Mouse (Mus musculus): ENCODE results near the gene Crls1.

Crls1 gene

DNA sequence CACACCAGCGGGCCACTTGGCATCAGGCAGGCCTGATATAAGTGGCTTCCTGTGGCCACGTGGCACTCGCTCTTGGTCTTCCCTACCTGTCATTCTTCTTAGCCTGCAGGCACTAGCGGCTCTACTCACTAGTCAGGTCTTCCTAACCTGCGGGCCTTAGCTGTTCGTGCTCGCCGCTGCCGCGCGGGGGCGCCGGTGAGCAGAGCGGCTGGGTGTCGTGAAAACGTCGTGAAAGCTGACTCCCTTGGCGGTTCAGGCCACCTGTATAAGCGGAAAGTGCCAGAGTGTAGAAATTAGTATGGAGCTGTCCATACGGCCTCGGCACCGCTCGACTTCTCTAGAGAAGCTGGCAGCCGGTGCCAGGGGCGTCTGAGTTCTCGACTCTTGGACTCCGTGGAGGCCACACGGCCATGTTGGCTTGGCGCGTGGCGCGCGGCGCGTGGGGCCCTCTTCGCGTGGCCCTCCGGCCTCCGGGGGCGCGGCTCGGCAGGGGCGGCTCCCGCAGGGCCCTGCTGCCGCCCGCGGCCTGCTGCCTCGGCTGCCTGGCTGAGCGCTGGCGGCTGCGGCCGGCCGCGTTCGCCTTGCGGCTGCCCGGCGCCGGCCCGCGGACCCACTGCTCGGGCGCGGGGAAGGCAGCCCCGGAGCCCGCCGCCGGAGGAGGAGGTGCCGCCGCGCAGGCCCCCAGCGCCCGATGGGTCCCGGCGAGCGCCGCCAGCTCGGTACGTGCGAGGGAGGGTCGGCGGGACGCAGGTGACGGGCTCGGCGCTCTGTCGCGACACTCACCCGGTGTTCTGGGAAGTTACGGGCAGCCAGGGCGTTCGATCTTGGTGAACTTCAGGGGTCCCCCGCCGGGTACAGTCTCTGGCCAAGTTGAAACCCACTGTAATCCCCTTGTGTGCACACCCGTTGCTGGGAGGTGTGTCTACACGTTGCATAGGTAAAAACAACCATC, at the start of gene Crls1:
Crls1 (plus strand) TSS at position 260 of the 952 bp plus-strand sequence.
- WGBS = under 1% methylated on average over 94 of the region's 96 CpGs

DNA sequence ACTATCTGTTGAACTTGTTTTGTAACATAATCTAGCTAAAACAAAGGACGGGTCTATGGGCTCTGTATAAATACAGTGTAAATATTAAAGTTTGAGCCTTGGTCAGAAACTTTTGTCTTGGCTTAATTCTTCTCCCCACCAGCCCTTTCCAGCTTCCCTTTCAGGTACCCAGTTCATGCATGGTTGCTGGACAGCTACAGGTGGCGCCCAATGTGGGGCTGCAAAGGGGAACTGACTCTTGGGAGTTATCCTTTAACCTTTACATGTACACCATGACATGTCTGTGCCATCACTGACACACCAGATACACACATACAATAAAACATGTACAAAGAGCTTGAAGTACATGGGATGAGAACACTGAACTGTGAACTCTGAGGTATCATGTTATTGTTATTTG, 43.5 kb upstream of the Crls1 start:
- 90% methylated on average over 2 of the region's 2 CpGs for WGBS

DNA sequence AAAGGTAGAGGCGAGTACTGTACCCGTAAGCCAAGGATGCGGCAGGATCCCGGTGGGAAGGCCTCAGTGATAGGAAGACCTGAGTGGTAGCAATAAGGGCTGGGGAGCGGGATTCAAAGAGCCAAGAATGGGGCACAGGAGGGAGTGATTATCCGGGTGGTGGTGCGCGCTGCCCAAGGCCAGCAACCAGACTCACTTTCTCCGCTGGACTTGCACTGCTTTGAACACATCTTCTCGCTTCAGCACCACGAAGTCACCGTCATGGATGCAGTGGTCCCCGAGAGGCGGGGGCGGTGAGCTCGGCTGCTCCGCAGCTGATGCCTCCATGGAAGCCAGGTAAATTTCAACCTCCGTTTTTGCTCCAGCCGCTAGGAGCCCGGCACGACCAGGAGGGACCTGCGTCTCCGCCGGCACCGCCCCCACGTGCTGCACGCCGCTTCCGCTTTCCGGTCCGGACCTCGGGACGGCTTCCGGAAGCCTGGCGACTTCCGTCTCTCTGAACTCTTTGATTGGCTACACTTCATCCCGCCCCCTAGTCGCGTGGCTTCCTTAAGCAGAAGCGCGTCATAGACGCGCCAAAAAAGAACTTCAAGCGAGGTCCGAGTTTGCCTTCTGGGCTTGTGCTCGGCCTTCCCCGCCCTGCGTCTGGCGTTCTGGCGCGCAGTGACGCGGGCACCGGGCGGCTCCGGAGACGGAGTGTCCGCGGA, 30.7 kb upstream of the Crls1 start, which contains the start of the genes Trmt6 and Mcm8:
Trmt6 (minus strand) TSS at position 448 of the 707 bp plus-strand sequence.
Mcm8 (plus strand) TSS at position 534 of the 707 bp plus-strand sequence.
- under 1% methylated on average over 59 of the region's 59 CpGs for WGBS

DNA sequence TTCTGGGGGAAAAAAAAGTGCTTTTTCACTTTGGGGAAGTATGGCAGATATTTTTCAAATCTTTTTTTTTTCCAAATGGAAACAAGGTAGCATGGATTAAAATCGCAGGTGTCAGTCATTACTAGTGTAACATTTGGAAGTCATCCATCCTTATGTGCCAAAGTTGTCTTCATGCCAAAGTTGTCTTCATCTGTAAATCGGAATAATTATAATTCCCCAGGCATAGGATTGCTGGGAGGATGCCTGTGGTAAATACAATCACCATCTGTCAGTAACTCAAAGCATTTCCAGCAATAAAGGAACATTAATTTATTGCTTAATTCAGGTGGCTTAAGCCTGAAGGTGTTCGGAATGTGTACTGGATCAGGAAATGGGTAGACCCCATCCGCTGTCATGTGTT, 5.4 kb upstream of the Crls1 start:
- WGBS = 83% methylated on average over 4 of the region's 4 CpGs

DNA sequence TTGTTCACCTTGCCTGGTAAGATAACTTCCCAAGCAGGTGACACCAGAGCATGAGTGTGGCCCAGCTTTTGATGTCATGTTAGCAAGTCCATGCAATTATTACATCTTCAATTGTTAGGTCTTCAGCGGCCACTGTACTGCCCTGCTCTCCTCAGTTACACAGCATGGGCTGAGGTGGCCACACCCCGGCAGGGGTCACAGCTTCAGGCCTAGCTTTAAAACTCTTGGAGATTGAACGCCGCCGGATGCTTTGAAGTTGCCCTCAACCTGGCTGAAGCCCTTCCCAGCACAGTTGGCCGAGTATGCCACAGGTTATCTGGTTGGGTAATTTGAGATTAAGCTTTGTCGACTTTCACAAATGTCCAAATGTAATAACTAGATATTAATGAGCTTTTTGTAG, 1.1 kb downstream of the Crls1 start:
- WGBS = 37% methylated on average over 7 of the region's 7 CpGs

DNA sequence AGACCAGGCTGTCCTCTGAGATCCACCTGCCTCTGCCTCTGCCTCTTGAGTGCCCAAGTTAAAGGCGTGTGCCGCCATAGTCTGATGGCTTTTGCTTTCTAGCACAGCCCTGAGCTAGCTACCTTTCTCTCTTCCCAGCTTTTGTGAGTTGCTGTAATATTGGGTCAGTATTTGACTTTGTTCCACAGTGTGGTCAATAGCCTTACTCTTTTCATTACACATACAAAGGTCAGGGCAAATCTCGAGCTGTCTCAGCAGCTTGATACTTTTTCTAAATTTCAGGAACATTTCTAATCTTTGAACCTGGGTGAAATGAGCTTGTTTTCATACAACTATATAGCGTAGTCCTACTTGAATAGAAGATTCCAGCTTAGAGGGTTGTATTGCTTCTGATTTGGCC, 1.9 kb downstream of the Crls1 start:
- 90% methylated on average over 4 of the region's 4 CpGs for WGBS

DNA sequence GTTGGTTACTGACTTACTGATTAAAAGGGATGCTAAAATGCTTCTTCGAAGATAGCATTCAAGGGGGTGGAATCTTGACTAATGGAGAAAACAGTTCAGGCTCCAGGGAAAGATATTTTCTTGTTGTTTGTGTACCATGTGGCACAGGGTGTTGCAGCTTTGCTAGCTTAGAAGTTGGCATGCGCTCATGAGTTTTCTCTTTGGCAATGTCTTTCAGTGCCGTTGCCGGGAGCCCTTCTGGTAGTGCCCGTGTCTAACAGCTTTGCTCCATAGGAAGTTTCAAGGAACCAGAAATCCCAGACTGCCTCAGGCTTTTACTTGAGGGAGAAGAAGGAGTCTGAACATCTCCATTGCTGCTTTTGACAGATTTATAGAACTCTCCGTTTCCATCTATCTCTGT, 2.7 kb downstream of the Crls1 start:
- 37% methylated on average over 6 of the region's 6 CpGs for WGBS

DNA sequence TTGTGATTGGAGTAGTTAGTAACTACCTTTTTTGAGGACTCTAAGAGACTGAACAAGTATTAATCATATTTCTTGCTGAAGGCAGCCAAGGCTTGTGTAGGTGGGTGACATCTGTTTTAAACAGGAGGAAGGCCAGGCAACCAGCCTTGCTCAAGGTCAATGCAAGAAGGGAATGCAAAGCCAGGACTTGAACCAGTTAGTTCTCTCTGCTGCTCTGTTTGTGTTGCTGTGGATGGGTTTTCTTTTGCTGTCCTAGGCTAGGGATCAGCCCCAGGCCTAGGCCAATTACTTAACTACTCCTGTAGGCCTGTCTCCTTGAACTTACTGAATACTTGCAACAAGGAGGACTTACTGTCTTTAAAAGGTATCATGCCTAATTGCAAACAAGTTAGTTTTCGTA, 6.6 kb downstream of the Crls1 start:
- 94% methylated on average over 1 of the region's 1 CpGs for WGBS

DNA sequence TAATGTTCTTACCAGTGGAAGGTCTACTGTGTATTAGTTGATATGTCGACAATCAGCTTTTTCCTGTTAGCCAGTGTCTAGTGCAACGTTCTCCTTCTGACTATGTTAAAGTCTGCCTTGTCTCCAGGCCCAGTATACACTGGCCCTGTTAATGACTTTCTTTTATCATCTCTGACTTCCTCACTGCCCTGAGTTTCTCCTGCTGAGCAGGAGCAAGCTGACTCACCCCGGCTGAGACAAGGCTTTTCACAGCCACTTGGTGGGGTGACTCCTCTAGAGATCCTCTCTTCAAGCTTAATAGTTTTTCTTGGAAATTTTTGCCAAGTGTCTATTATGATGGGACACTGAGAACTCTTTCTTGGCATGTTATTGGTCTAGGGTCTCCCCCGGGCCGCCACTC, 9.9 kb downstream of the Crls1 start:
- WGBS = 66% methylated on average over 5 of the region's 5 CpGs

DNA sequence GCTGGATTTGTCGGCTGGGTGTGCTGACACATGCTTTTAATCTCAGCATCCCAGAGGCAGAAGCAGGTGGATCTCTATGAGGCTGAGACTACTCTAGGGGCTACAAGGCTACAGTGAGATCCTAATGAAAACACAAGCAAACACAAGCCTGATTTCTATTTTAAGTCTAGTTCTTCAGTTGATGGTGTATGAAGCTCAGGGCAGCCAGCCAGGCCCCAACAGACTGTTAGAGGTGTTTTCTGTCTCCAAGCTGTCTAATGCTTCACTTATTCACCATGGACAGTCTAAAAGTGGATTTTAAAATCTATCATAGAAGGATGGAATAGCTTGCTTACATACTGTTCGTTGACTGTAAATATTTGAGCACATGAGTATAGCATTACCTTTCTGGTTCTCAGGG, 15.0 kb downstream of the Crls1 start:
- 61% methylated on average over 2 of the region's 2 CpGs for WGBS

DNA sequence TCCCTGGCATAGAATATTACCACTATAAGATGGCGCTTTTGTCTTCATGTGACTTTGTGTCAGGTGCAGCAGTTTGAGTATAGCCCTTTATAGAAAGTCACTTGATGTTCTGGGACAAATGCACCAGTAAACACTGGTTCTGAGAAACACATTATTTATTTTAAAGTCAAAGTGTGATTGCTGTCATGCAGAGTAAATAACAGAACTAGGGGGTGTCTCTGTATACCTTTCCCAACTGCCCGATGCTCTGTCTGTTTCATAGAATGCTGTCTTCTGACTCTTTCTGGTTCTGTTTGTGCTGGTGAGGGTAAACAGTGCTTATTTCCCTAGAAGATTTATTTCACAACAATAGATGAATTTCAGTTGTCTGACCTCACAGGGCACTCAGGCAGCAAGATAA, 16.9 kb downstream of the Crls1 start:
- 98% methylated on average over 2 of the region's 2 CpGs for WGBS

DNA sequence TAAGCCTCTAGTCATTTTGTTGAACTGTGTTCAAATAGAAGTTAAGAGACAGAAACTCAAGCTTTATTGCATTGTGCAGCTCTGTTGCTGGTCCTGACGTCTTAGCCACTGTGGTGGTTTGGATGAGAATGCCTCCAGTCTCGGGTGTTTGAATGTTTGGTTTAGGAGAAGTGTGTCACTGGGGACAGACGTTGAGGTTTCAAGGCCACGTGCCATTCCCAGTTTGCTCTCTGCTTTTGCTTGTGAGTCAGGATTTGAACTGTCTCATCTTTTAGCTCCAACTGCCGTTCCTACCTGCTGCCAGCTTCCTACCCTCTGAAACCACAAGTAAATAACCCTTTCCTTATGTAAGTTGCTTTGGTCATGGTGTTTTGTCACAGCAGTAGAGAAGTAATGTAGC, 21.1 kb downstream of the Crls1 start:
- 74% methylated on average over 5 of the region's 5 CpGs for WGBS

DNA sequence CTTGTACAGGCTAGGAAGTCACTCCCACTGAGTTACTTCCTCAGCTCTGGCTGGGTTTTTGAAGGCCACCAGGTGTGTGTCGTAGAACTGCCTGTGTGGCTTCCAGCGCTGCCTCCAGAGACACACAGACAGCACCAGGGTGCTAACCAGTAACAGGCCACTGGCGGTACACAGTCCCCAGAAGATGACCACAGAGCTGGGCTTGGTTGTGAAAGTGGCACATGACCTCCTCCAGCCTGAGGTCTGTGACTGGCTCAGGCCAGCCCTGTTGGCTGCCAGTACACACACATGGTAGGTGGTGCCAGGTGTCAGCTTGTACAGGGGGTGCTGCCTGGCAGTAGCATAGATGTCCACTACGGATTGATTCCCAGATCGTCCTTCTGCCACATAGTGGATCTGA, 23.2 kb downstream of the Crls1 start:
- 88% methylated on average over 5 of the region's 5 CpGs for WGBS

DNA sequence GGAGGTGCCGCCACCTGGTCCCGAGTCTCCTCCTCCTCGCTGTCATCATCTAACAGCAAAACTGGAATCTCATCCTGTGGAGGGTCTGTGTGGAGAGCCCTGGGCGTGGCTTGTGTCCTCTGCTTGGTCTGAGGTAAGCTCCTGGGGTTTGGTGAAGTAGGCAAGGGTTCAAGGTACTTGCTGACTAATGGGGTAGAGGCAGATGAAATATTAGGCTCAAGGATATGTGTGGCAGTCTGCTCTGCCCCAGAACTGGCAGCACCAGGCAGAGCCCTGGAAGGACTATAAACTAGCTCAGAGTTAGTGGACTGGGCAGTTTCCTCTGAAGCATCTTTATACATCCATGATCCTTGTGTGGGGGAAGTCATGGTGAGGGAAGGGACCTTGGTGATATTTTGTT, 23.8 kb downstream of the Crls1 start:
- 88% methylated on average over 4 of the region's 4 CpGs for WGBS

DNA sequence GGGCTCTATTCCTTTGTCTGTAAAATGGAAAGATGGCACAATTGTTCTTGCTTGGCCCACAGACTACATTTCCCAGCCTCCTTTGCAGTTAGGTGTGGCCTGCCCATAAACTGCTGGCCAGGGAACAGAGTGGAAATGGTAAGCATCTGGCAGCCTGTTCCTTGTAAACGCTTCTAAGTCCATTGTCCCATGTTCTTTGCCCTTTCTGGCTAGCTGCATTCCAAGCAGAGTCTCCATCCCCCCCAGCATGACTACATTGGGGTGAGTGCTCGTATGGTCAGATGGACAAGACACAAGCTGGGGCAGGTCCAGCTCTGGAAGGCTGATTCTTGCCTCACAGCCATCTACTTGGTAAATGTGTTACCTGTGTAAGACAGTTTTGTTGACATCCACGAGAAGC, 25.2 kb downstream of the Crls1 start:
- 78% methylated on average over 3 of the region's 3 CpGs for WGBS

DNA sequence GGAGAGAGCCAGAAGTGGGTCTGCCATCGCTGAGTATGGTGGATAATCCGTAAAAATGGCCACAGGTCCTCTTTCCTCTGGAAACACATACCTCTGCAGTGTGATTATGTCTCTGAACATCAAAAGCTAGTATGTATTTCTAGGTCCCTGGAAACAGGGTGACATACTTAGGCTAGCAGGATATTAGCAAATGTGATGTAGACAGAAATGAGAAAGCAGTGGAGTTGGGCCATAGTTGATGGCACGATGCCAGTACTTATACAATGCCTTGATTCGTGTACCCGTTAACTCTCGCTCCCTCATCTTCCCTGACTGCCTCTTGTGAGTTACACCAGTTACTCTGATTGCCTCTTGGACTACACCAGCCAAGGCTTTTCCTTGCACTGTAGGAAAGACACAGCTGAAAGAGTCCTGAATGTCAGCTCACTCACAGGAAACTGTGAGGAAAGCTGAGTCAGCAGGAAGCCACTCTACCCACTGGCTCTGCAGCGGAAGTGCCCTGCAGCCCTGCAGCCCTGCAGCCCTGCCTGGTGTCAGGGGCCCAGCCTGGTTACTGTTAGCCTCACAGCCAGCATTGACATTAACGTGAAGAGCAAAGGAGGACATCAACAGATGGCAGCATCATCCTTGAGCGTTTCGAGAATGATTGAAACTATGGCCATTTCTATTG, 27.3 kb downstream of the Crls1 start:
- 73% methylated on average over 10 of the region's 10 CpGs for whole genome bisulfite sequencing

DNA sequence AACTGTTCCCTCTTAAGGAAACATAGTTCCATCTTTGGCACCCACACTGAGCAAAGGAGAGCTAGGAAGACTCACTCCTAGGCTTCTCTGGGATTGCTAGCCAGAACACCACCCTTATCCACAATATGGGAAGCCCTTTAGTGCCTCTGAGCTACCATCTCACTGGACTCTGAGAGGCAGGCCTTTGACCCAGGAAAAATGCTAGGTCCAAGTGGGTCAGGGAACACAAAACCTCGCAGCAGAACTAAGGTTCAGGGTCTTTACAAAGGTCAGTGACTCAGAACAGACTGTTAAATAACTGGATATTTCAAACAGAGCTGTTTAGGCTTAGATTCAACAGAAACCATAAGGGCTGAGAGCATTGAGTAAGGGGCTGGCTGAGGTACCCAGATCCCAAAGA, 30.5 kb downstream of the Crls1 start:
- WGBS = 88% methylated on average over 1 of the region's 1 CpGs

DNA sequence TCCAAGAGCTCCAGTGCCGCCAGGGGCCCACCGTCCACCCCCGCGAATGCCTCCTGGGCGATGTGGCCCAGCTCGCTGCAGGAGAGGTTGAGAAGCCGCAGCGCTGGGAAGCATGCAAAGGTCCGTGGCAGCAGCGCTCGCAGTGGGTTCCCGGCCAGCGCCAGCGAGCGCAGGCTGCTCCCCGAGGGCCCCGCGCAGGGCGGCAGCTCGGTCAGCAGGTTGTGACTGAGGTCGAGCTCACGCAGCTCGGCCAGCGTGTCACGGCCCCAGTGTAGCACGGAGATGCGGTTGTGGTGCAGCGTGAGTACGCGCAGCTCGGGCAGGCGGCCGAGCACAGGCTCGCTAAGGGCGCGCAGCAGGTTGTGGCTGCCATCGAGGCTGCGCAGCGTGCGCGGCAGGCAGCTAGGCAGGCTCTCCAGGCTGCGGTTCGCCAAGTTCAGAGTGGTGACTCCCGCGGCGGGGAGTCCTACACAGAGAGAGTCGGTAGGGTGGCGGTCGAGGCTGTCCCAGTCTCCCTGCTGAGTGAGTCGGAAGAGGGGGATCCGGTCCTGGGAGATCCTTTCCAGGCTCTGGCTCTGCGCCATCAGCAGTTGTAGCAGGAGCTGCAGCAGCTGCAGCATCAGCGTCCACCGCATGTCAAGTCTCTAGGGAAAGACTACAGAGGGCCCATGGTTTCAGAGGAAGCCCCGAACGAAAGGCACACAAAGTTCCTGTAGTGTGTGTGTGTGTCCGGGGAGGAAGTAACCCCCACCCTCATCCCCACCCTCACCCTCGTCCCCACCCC, 33.0 kb downstream of the Crls1 start:
- WGBS = under 1% methylated on average over 58 of the region's 58 CpGs

DNA sequence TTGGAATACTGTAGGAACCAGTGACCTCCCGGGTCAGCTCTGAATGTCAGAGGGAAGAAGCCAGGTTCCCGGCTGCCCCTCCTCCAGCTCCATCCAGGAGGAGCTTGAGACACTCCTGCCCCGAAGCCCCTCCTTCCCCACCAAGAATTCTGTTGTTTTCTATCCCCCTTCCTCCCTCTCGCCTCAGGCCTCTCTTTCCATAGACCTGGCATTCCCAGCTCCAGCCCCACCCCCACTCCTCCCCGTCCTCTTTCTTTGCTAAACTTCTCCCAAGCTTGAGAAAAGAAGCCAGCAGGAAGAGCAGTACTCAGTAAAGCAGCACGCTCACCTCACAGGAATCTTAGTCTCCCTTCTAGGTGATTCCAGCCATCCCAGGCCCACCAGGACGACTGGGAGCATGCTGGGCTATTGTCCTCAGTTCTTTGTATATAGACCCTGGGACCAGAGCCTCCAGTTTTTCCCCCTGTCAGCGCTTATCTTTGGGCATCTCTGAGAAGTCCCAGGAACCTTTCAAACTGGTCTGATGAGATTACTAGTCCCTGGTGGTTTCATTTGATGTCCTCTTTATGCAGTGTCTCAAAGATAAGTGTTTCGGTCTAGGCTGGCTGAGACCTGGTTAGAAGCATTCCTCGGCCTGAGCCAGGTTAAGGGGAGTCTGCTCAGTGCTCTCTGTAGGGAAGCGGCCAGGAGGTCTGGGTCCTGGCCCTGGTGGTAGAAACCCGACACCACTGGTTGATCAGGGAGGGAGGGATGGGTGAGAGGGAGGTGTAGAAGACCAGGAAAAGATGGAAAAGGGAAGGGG, 34.6 kb downstream of the Crls1 start, which contains the start of gene Lrrn4:
Lrrn4 (minus strand) TSS at position 48 of the 802 bp plus-strand sequence.
- 53% methylated on average over 12 of the region's 12 CpGs for WGBS

DNA sequence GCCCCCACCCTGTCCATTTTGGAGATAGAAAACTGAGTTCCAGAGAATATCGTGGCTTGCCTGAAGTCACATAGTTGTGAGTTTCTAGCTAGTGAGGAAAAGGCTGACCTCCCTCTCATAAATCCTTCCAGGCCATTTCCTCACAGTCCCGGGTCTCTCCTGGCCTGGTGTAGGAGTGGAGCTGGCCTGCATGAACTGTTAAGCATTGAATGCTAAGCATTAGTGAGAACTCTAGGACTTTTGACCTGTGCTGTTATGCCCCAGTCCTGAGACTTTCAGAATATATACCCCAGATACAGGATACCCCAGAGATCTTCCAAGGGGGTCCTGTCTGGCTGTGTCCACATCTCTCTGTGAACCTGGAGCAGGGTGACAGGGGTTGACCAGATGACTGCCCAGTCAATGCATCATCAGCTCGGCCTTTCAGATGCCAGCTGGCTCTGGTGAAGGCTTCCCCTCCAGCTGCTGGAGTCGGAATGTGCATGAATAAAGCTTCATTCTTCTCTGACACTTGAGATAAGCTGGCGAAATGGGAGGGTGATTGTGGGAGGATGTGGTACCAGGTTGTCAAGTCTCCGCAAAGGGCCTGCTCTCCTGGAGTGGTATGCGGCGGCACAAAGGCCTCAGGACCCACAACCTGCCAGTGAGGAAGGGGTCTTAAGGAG, 38.0 kb downstream of the Crls1 start:
- whole genome bisulfite sequencing = 70% methylated on average over 8 of the region's 8 CpGs
